Mouse (Mus musculus) intestine, embryonic 14.5 days (tissue): ENCODE measurements around the gene N4bp1. TPM values are rescaled to one million over a fixed set of nuclear protein-coding genes. Genes with fewer than 3 reads are reported as not detected.

Experiments used
- ATAC-seq: fragments of 200-750 bp; cut with Nextera tagmentation; replicated peaks from 2 replicates; pipeline ENCODE4 v1.8.0; 2017; ENCODE audit warnings: low read depth, moderate number of reproducible peaks, moderate TSS enrichment, moderate library complexity; ENCODE audit not compliant: low FRiP score, low TSS enrichment
- DNase-seq: peaks from one replicate; pipeline ENCODE4 v3.0.0-alpha.2; 2018; ENCODE audit warnings: low spot score
- H3K27ac ChIP-seq: fragments of 300-500 bp; sonication (generic); 2 replicates; pipeline ENCODE4 v1.5.1; 2014; ENCODE audit warnings: low read depth, mild to moderate bottlenecking, control low read depth
- H3K27me3 ChIP-seq: fragments of 300-500 bp; sonication (generic); replicated peaks from 2 replicates; pipeline ENCODE4 v1.6.1; 2014; ENCODE audit warnings: low read length, control low read depth; ENCODE audit not compliant: control insufficient read depth, insufficient read depth
- H3K36me3 ChIP-seq: fragments of 300-500 bp; sonication (generic); 2 replicates; pipeline ENCODE4 v1.6.1; 2014; ENCODE audit warnings: low read length, control low read depth; ENCODE audit not compliant: control insufficient read depth, insufficient read depth
- H3K4me1 ChIP-seq: fragments of 300-500 bp; sonication (generic); replicated peaks from 2 replicates; pipeline ENCODE4 v1.6.1; 2014; ENCODE audit warnings: low read length, control low read depth, mixed read lengths; ENCODE audit not compliant: control insufficient read depth, insufficient read depth
- H3K4me2 ChIP-seq: fragments of 300-500 bp; sonication (generic); 2 replicates; pipeline ENCODE4 v1.6.1; 2014; ENCODE audit warnings: low read length
- H3K4me3 ChIP-seq: fragments of 300-500 bp; sonication (generic); 2 replicates; pipeline ENCODE4 v1.5.1; 2014; ENCODE audit warnings: low read depth, low read length, control low read depth, mixed read lengths
- H3K9ac ChIP-seq: fragments of 300-500 bp; sonication (generic); 2 replicates; pipeline ENCODE4 v1.6.1; 2014; ENCODE audit warnings: mild to moderate bottlenecking, low read length
- H3K9me3 ChIP-seq: fragments of 300-500 bp; sonication (generic); 2 replicates; pipeline ENCODE4 v1.6.1; 2016; ENCODE audit warnings: low read length, control low read depth; ENCODE audit not compliant: control insufficient read depth
- WGBS: fragments of 180-500 bp; shearing (Covaris S2); extraction: QIAGEN DNeasy Blood & Tissue Kit; methylation state at CpG from one replicate; pipeline ENCODE4 v1.1.7; 2014; 5-methylcytosine and 5-hydroxymethylcytosine counted together
- polyA plus RNA-seq: library from polyadenylated mRNA; unstranded; fragments of >200 nt; fragmentation: Nextera tagmentation; extraction: Ambion mirVana; gene quantifications from 2 replicates; pipeline ENCODE4 v1.2.1, GENCODE M21; 2014

The N4bp1 gene
- polyA plus RNA-seq, 1 experiment from 2014 or later, result 12.2 TPM

- no peaks in the 10 kb centered on the region for H3K4me1 ChIP-seq
- no peak overlapping the region for H3K27ac ChIP-seq
- H3K9me3 ChIP-seq, result no peaks in the 10 kb centered on the region
- 81% methylated on average over 15 of the region's 15 CpGs for WGBS
- ATAC-seq, result no peak
- H3K9ac ChIP-seq, result no peak overlapping the region
- no peaks in the 10 kb centered on the region for H3K36me3 ChIP-seq
- no peak overlapping the region for H3K4me3 ChIP-seq
- H3K4me2 ChIP-seq, result no peak overlapping the region
- no peak for DNase-seq
- H3K27me3 ChIP-seq, result no peaks in the 10 kb centered on the region
These were observed 75.8 kb downstream of the N4bp1 start for GRCm38 (mm10) chr8:86808990-86809960.

DNA sequence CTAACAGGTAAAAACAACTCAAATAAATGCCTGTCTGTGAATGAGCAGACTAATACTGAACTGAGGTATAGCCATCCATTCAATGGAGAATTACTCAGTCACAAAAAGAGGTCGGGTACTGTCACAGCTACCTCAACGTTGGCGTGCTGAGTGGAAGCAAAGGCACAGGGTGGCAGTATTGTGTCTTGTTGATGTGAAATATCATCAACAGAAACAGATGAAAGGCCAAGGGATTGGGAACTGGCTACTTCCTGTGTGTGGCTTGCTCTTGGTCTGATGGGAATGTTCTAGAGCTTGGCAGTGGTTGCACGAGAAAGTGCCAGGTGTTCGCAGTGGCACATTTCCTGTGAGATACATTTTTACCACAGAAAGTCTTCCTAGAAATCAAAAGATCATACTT lies 76.8 kb downstream of the N4bp1 start:
- 78% methylated on average over 5 of the region's 5 CpGs for WGBS
- no peak overlapping the region for H3K9ac ChIP-seq
- ATAC-seq, result no peak
- H3K36me3 ChIP-seq, result no peaks in the 10 kb centered on the region
- H3K4me2 ChIP-seq, result no peak overlapping the region
- no peaks in the 10 kb centered on the region for H3K27me3 ChIP-seq
- no peaks in the 10 kb centered on the region for H3K9me3 ChIP-seq
- H3K27ac ChIP-seq, result no peak overlapping the region
- DNase-seq, result no peak
- no peaks in the 10 kb centered on the region for H3K4me1 ChIP-seq
- no peak overlapping the region for H3K4me3 ChIP-seq

GRCm38 (mm10) chr8:86801988-86802387 lies 83.1 kb downstream of the N4bp1 start:
- 45% methylated on average over 6 of the region's 6 CpGs for WGBS
- ATAC-seq (no peak), DNase-seq (no peak)
- H3K27ac ChIP-seq, result no peak overlapping the region
- H3K4me1 ChIP-seq, result no peaks in the 10 kb centered on the region
- no peaks in the 10 kb centered on the region for H3K9me3 ChIP-seq
- H3K9ac ChIP-seq, result no peak overlapping the region
- no peaks in the 10 kb centered on the region for H3K27me3 ChIP-seq
- no peak overlapping the region for H3K4me3 ChIP-seq
- H3K36me3 ChIP-seq, result no peaks in the 10 kb centered on the region
- H3K4me2 ChIP-seq, result no peak overlapping the region

- Histone ChIP-seq H3K9me3 (no peaks in the 10 kb centered on the region), H3K36me3 (no peaks in the 10 kb centered on the region), H3K9ac (no peak overlapping the region), H3K27ac (no peak overlapping the region), H3K4me2 (no peak overlapping the region), H3K27me3 (no peaks in the 10 kb centered on the region), H3K4me1 (no peaks in the 10 kb centered on the region), H3K4me3 (no peak overlapping the region)
- DNase-seq (no peak), ATAC-seq (no peak)
- 52% methylated on average over 4 of the region's 4 CpGs for WGBS
These were observed 84.1 kb downstream of the N4bp1 start for GRCm38 (mm10) chr8:86800966-86801365.

- no peaks in the 10 kb centered on the region for H3K9me3 ChIP-seq
- H3K9ac ChIP-seq, result no peak overlapping the region
- ATAC-seq (no peak), DNase-seq (no peak)
- H3K4me2 ChIP-seq, result no peak overlapping the region
- H3K36me3 ChIP-seq, result no peaks in the 10 kb centered on the region
- H3K4me1 ChIP-seq, result no peaks in the 10 kb centered on the region
- H3K27ac ChIP-seq, result no peak overlapping the region
- H3K27me3 ChIP-seq, result no peaks in the 10 kb centered on the region
- WGBS, result 87% methylated on average over 6 of the region's 6 CpGs
- H3K4me3 ChIP-seq, result no peak overlapping the region
These were observed 86.9 kb downstream of the N4bp1 start for GRCm38 (mm10) chr8:86798141-86798540.

- no peak overlapping the region for H3K4me3 ChIP-seq
- no peak overlapping the region for H3K9ac ChIP-seq
- ATAC-seq (no peak), DNase-seq (no peak)
- no peaks in the 10 kb centered on the region for H3K36me3 ChIP-seq
- WGBS, result 87% methylated on average over 2 of the region's 2 CpGs
- no peaks in the 10 kb centered on the region for H3K9me3 ChIP-seq
- H3K27ac ChIP-seq, result no peak overlapping the region
- no peak overlapping the region for H3K4me2 ChIP-seq
- no peaks in the 10 kb centered on the region for H3K27me3 ChIP-seq
- no peaks in the 10 kb centered on the region for H3K4me1 ChIP-seq
These were observed 87.4 kb downstream of the N4bp1 start for GRCm38 (mm10) chr8:86797705-86798104.

DNA sequence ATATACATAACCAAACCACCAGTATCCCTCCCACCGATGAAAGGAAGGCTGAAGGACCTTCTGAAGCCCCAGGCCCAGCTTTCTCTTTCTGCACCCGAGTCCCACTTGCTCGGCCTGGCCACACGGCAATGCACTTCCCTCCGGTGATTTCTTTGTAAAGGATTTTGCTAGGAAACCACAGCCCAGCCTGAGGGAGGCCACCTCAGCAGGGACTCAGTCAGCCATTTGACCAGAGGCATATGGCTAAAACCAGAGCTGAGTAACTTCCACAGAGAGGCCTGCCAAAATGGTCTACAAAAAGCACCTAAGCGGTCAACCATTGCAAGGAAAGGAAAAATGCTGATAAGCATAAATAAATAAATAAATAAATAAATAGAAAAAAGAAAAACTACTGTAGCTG lies 90.3 kb downstream of the N4bp1 start:
- no peak for ATAC-seq
- 52% methylated on average over 6 of the region's 6 CpGs for WGBS
- no peak for DNase-seq
- Histone ChIP-seq H3K4me2 (no peak overlapping the region), H3K27ac (no peak overlapping the region), H3K4me3 (no peak overlapping the region), H3K9ac (no peak overlapping the region), H3K9me3 (no peaks in the 10 kb centered on the region), H3K36me3 (no peaks in the 10 kb centered on the region), H3K4me1 (no peaks in the 10 kb centered on the region), H3K27me3 (no peaks in the 10 kb centered on the region)

- Histone ChIP-seq H3K9ac (no peak overlapping the region), H3K27me3 (no peaks in the 10 kb centered on the region), H3K4me2 (no peak overlapping the region), H3K4me3 (no peak overlapping the region), H3K36me3 (no peaks in the 10 kb centered on the region), H3K27ac (no peak overlapping the region), H3K4me1 (no peaks in the 10 kb centered on the region), H3K9me3 (no peaks in the 10 kb centered on the region)
- no peak for ATAC-seq
- DNase-seq, result no peak
- 69% methylated on average over 6 of the region's 6 CpGs for WGBS
These were observed 93.5 kb downstream of the N4bp1 start for GRCm38 (mm10) chr8:86791542-86791941.

- 73% methylated on average over 1 of the region's 1 CpGs for WGBS
- DNase-seq, result no peak
These were observed 95.5 kb downstream of the N4bp1 start for GRCm38 (mm10) chr8:86789576-86789975.

More at GRCm38 (mm10) chr8:86789576-86789975, 95.5 kb downstream of the N4bp1 start:
- H3K4me2 ChIP-seq, result no peak overlapping the region
- no peak overlapping the region for H3K9ac ChIP-seq
- no peaks in the 10 kb centered on the region for H3K9me3 ChIP-seq
- H3K4me1 ChIP-seq, result no peaks in the 10 kb centered on the region
- no peak overlapping the region for H3K27ac ChIP-seq
- no peaks in the 10 kb centered on the region for H3K36me3 ChIP-seq
- H3K4me3 ChIP-seq, result no peak overlapping the region
- ATAC-seq, result no peak
- H3K27me3 ChIP-seq, result no peaks in the 10 kb centered on the region
